19 mouse cellular contexts compared by ENCODE assay signal in the genomic region with DNA sequence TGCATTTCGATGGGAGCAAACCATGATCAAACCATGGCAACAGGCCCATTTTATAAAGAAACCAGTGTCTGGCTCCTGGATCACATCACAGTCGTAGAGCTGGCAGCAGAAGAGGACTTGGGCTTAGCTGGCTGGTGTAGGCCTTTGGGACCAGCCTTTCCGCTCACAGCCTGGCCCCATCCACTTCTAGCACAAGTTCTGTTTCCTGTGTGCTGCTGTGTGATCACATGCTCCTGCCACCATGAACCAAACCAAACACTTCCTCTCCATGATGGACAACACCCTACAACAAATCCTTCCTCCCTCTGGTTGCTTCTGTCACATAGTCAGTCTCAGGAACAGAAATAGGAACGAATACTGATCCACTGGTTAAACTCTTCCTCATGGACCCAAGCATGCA. TPM values are rescaled to one million over a fixed set of nuclear protein-coding genes. Genes with fewer than 3 reads are reported as not detected.
DNase-seq lines count a peak whose midpoint lies in the region; ATAC-seq and TF ChIP-seq lines count a peak whose summit lies in the region.
"Had no signal": no experiment of that assay in that cellular context is flagged by ENCODE, and none has a peak within 500 bp of the region (broad histone marks: within the 10 kb centered on the region; RNA-seq: fewer than 3 reads in every experiment).

No protein-coding gene starts in this region.

- no peak for TF ChIP-seq CTCF in lung, postnatal 0 days (IDR thresholded peaks at IDR 0.05)
- TF ChIP-seq CTCF in cortical plate, adult 2 months (IDR thresholded peaks at IDR 0.05; ENCODE audit: extremely low read depth, insufficient read depth, low read length): no peak
- TF ChIP-seq CTCF in olfactory bulb, adult 2 months (IDR thresholded peaks at IDR 0.05; ENCODE audit: insufficient read depth, low read depth, low read length): no peak

- no peak overlapping the region for H3K4me3 ChIP-seq in lung, postnatal 0 days (ENCODE audit: low read depth, low read length)
- no peak overlapping the region for H3K4me3 ChIP-seq in cortical plate, adult 2 months (ENCODE audit: insufficient read depth, low read length)
- H3K4me3 ChIP-seq in olfactory bulb, adult 2 months (ENCODE audit: insufficient read depth, low read depth, low read length): no peak overlapping the region
- H3K4me3 ChIP-seq in embryonic facial prominence, embryonic 10.5 days: no peak overlapping the region
- no peak overlapping the region for H3K4me3 ChIP-seq in forebrain, embryonic 16.5 days (replicated peaks; ENCODE audit: low read length)
- H3K4me3 ChIP-seq: heart, embryonic 12.5 days; hindbrain, embryonic 12.5 days had no signal

- no peak overlapping the region for H3K4me2 ChIP-seq in lung, postnatal 0 days (replicated peaks; ENCODE audit: low read depth, low read length)
- H3K4me2 ChIP-seq in forebrain, embryonic 16.5 days (ENCODE audit: low read length): no peak overlapping the region
- H3K4me2 ChIP-seq: heart, embryonic 12.5 days; hindbrain, embryonic 12.5 days had no signal

- TF ChIP-seq EP300 in lung, postnatal 0 days (IDR thresholded peaks at IDR 0.05): no peak

- no peaks in the 10 kb centered on the region for H3K4me1 ChIP-seq in lung, postnatal 0 days (ENCODE audit: insufficient read depth, low read depth, low read length)
- peaks cover 20% of the 10 kb centered on the region for H3K4me1 ChIP-seq in cortical plate, adult 2 months (ENCODE audit: control insufficient read depth, insufficient read depth, low read length)
- H3K4me1 ChIP-seq in olfactory bulb, adult 2 months (ENCODE audit: control insufficient read depth, insufficient read depth, low read length): peaks cover 27% of the 10 kb centered on the region
- peaks cover 14% of the 10 kb centered on the region for H3K4me1 ChIP-seq in embryonic facial prominence, embryonic 10.5 days
- no peaks in the 10 kb centered on the region for H3K4me1 ChIP-seq in forebrain, embryonic 16.5 days (replicated peaks; ENCODE audit: control insufficient read depth, insufficient read depth, low read length)

- no peak for TF ChIP-seq POLR2A in cortical plate, adult 2 months (IDR thresholded peaks at IDR 0.05; ENCODE audit: extremely low read depth, insufficient read depth, low read length)
- no peak for TF ChIP-seq POLR2A in olfactory bulb, adult 2 months (IDR thresholded peaks at IDR 0.05; ENCODE audit: insufficient read depth, low read depth, low read length)

- no peaks in the 10 kb centered on the region for H3K27me3 ChIP-seq in lung, postnatal 0 days (replicated peaks; ENCODE audit: insufficient read depth, low read length)
- H3K27me3 ChIP-seq in embryonic facial prominence, embryonic 10.5 days (replicated peaks; ENCODE audit: low read depth, poor library complexity, severe bottlenecking): no peaks in the 10 kb centered on the region
- H3K27me3 ChIP-seq in forebrain, embryonic 16.5 days (replicated peaks; ENCODE audit: control insufficient read depth, insufficient read depth, low read length): no peaks in the 10 kb centered on the region
- H3K27me3 ChIP-seq: heart, embryonic 12.5 days; hindbrain, embryonic 12.5 days had no signal

- peak; percentile 29 to 30 for DNase-seq in lung, adult 18-20 months
- no peak for DNase-seq in lung, postnatal 0 days (ENCODE audit: low spot score)
- no peak for DNase-seq in embryonic facial prominence, embryonic 10.5 days (ENCODE audit: low spot score)
- DNase-seq: adrenal gland, adult 2 months; cerebellum, postnatal 25 days; forebrain, postnatal 0 days; gastrocnemius, postnatal 14 days; kidney, adult 2 months; kidney, postnatal 4 days; lung, postnatal 10 days; right cerebral cortex, adult 18-20 months; thymus, adult 2 months had no signal

- 0 out of 2 replicates have a peak, but pooled peaks cover 7% of the 10 kb centered on the region for H3K36me3 ChIP-seq in lung, postnatal 0 days (ENCODE audit: insufficient read depth, low read length)
- peaks cover 18% of the 10 kb centered on the region for H3K36me3 ChIP-seq in embryonic facial prominence, embryonic 10.5 days (replicated peaks)
- no peaks in the 10 kb centered on the region; the same call in 1 of the 2 replicates for H3K36me3 ChIP-seq in forebrain, embryonic 16.5 days (ENCODE audit: control insufficient read depth, insufficient read depth)

- WGBS in lung, postnatal 0 days: 70% methylated on average over 4 of the region's 4 CpGs
- WGBS in olfactory bulb, adult 2 months: 58% methylated on average over 4 of the region's 4 CpGs
- WGBS in embryonic facial prominence, embryonic 10.5 days: 90% methylated on average over 4 of the region's 4 CpGs
- 73% methylated on average over 4 of the region's 4 CpGs for WGBS in forebrain, embryonic 16.5 days

- H3K9ac ChIP-seq in lung, postnatal 0 days (replicated peaks; ENCODE audit: low read depth): no peak overlapping the region
- no peak overlapping the region for H3K9ac ChIP-seq in forebrain, embryonic 16.5 days (replicated peaks; ENCODE audit: low read depth, low read length)
- H3K9ac ChIP-seq: forebrain, postnatal 0 days; heart, embryonic 12.5 days; hindbrain, embryonic 12.5 days had no signal

- ATAC-seq in lung, postnatal 0 days: no peak
- peak; percentile 31 for ATAC-seq in activated CD4-positive, CD25-positive, alpha-beta regulatory T cell, adult 4 months
- ATAC-seq in forebrain, embryonic 16.5 days: no peak
- ATAC-seq: forebrain, postnatal 0 days; midbrain, embryonic 16.5 days had no signal

- no peaks in the 10 kb centered on the region for H3K9me3 ChIP-seq in lung, postnatal 0 days (ENCODE audit: low read length)
- H3K9me3 ChIP-seq in embryonic facial prominence, embryonic 10.5 days: no peaks in the 10 kb centered on the region
- H3K9me3 ChIP-seq in forebrain, embryonic 16.5 days (ENCODE audit: control insufficient read depth, low read length): no peaks in the 10 kb centered on the region
- H3K9me3 ChIP-seq: heart, embryonic 12.5 days; hindbrain, embryonic 12.5 days had no signal

- no peak overlapping the region for H3K27ac ChIP-seq in lung, postnatal 0 days (ENCODE audit: low read length)
- H3K27ac ChIP-seq in cortical plate, adult 2 months (ENCODE audit: insufficient read depth, low read length): 0 out of 2 replicates have a peak overlapping the region, but pooled peaks have one; percentile 12
- peak overlapping the region; percentile 80; the same call in 1 of the 2 replicates for H3K27ac ChIP-seq in olfactory bulb, adult 2 months (ENCODE audit: insufficient read depth, low read depth, low read length)
- H3K27ac ChIP-seq in embryonic facial prominence, embryonic 10.5 days (replicated peaks): no peak overlapping the region
- H3K27ac ChIP-seq in forebrain, embryonic 16.5 days (ENCODE audit: low read length): no peak overlapping the region
- H3K27ac ChIP-seq: hindbrain, embryonic 12.5 days had no signal

RNA-seq across cellular contexts. Expression of a gene that starts 50.5 kb away (rescaled TPM):
- 8.9 and 9.6 TPM in 2 replicates for polyA plus RNA-seq in lung, postnatal 0 days (2015; fragmentation: Nextera tagmentation; extraction: Ambion mirVana)
- polyA plus RNA-seq in activated CD4-positive, CD25-positive, alpha-beta regulatory T cell, adult 4 months (2017; shearing (Covaris generic)): 10 to 100 TPM; 25.6 to 32.9 TPM
- 57.3 and 58.2 TPM in 2 replicates for polyA plus RNA-seq in cortical plate, adult 2 months (2012; rRNA removed)
- not detected in 2 replicates for polyA plus RNA-seq in olfactory bulb, adult 2 months (2012; ENCODE audit: insufficient read depth, insufficient read length, low replicate concordance, missing spikeins)
- 6.8 and 7.5 TPM in 2 replicates for polyA plus RNA-seq in embryonic facial prominence, embryonic 10.5 days (2016; fragmentation: Nextera tagmentation; extraction: Ambion mirVana)
- polyA plus RNA-seq in forebrain, embryonic 16.5 days (2015; fragmentation: Nextera tagmentation; extraction: Ambion mirVana): 16.3 and 20.3 TPM in 2 replicates

Comparison
In these comparisons a context has a peak if more than half of its experiments do, and no peak if none do; other contexts are left out.
1. DNase-seq: peak in lung, adult 18-20 months (2 of 2); none in lung, postnatal 0 days (single experiment) and embryonic facial prominence, embryonic 10.5 days (single experiment).
2. H3K27ac ChIP-seq: peak in cortical plate, adult 2 months (single experiment) and olfactory bulb, adult 2 months (single experiment); none in lung, postnatal 0 days (single experiment), embryonic facial prominence, embryonic 10.5 days (single experiment) and forebrain, embryonic 16.5 days (single experiment).